Mouse (Mus musculus): ENCODE measurements around the gene Zfp691. TPM values are rescaled to one million over a fixed set of nuclear protein-coding genes. Genes with fewer than 3 reads are reported as not detected.

Zfp691 gene
- polyA plus RNA-seq, 1 experiment from 2014 or later, result 9.3 TPM

- Histone ChIP-seq H3K4me1 (no peaks in the 10 kb centered on the region), H3K4me2 (replicated peaks) (no peak overlapping the region), H3K9ac (no peak overlapping the region), H3K9me3 (no peaks in the 10 kb centered on the region), H3K4me3 (no peak overlapping the region), H3K27ac (no peak overlapping the region), H3K36me3 (no peaks in the 10 kb centered on the region), H3K27me3 (replicated peaks) (0 out of 2 replicates have a peak, but pooled peaks cover 2% of the 10 kb centered on the region)
- no peak for ATAC-seq (ENCODE audit: low FRiP score, low read depth)
- 50% methylated on average over 6 of the region's 6 CpGs for WGBS
These were observed 15.4 kb upstream of the Zfp691 start for GRCm38 (mm10) chr4:119189392-119189791.

DNA sequence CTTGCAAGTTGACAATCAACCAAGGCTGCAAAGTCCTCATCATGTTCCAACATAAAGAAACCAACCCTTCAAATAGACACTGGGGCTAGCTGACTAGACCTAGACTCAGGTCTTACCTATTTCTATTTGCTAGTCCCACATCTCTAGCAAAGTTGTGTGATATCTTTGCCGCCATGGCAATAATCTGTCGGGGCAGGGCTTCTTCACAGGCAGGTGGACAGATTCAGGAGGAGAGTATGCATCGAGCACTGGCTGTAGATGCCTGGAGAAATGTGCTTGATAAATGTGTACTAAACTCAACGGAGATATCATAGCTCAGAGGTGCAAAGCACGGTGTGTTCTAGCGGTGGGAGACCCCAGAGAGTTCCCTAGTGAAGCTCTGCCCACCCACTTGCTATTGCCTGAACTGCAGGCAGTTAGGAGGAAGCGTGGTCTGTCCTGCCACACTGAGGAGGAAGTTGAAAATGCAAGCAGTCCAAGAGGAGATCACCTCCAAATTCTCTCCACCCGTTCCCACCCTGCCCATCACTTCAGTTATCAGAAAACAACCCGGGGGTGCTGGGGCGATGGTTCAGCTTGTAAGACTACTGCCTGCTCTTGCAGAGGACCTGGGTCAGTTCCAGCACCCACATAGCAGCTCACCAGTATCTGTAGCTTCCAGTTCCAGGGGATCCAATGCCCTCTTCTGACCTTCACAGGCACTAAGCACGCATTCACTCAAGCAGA is 14.2 kb upstream of the Zfp691 start:
- Histone ChIP-seq H3K27ac (no peak overlapping the region), H3K4me3 (no peak overlapping the region), H3K9ac (no peak overlapping the region), H3K4me1 (no peaks in the 10 kb centered on the region), H3K36me3 (no peaks in the 10 kb centered on the region), H3K4me2 (replicated peaks) (no peak overlapping the region), H3K9me3 (no peaks in the 10 kb centered on the region), H3K27me3 (replicated peaks) (0 out of 2 replicates have a peak, but pooled peaks cover 2% of the 10 kb centered on the region)
- ATAC-seq (ENCODE audit: low FRiP score, low read depth), result no peak
- WGBS, result 63% methylated on average over 11 of the region's 11 CpGs

DNA sequence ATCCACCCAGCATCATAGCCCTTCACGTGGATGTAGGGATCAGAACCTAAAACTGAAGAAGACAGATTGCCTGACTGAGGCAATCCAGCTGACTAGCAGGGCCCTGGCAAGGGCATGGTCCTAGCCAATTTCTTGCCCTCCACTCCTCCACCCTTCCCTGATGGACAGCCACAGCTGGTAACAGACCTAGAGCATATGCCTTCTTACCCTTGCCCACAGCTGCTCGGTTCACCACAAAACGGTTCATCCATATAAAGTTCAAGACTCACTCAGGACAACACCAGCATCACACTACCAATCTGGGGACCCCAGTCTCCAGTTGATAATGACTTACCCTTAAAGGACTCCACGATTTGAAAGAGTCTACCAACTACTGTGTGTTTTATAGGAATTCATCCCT is 11.8 kb upstream of the Zfp691 start:
- Histone ChIP-seq H3K9ac (no peak overlapping the region), H3K4me2 (replicated peaks) (no peak overlapping the region), H3K36me3 (no peaks in the 10 kb centered on the region), H3K4me1 (no peaks in the 10 kb centered on the region), H3K27ac (no peak overlapping the region), H3K4me3 (no peak overlapping the region), H3K9me3 (no peaks in the 10 kb centered on the region), H3K27me3 (replicated peaks) (0 out of 2 replicates have a peak, but pooled peaks cover 2% of the 10 kb centered on the region)
- ATAC-seq (ENCODE audit: low FRiP score, low read depth), result no peak
- 86% methylated on average over 4 of the region's 4 CpGs for WGBS

DNA sequence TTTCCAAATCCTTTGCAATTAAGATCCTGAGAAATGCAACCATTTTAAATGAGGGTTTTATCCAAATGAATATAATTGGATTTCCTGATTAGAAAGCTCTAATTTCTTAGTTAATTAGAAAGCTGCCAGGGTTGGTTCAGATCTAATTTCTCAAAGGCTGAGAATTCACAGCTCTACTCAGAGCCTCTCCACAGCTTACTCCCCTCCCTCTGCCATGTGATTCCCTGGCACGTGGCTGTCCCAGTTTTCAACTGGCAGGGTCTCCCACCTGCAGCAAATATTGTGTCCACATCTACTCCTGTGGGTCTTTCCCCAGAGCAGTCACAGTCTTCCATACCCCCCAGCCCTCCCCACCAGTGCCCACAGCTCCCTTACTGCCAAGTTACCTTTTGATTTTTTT is 9.5 kb upstream of the Zfp691 start:
- 86% methylated on average over 1 of the region's 1 CpGs for WGBS
- H3K27ac ChIP-seq, result no peak overlapping the region
- H3K27me3 ChIP-seq (replicated peaks), result 0 out of 2 replicates have a peak, but pooled peaks cover 2% of the 10 kb centered on the region
- H3K9ac ChIP-seq, result no peak overlapping the region
- H3K9me3 ChIP-seq, result no peaks in the 10 kb centered on the region
- H3K36me3 ChIP-seq, result no peaks in the 10 kb centered on the region
- H3K4me1 ChIP-seq, result no peaks in the 10 kb centered on the region
- no peak overlapping the region for H3K4me2 ChIP-seq (replicated peaks)
- ATAC-seq (ENCODE audit: low FRiP score, low read depth), result no peak
- no peak overlapping the region for H3K4me3 ChIP-seq

DNA sequence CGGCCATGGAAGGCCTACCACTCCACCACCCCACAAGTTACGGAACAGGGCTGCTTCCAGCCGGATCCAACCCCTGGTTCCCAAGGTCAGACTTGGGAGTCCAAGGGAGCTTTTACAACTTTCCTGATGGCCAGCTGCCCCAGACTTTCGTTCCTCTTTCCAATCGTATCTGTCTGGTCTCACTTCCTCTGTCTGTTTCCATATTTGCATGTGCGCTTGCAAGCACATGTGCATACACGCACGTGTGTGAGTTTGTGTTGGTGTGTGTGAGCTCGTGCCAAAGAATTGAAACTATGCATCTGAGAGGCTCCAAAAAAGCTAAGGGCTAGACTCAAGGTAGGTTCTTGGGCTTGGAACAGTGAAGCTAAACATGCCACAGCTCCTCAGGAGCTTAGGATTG is 7.5 kb upstream of the Zfp691 start:
- no peaks in the 10 kb centered on the region for H3K27me3 ChIP-seq (replicated peaks)
- H3K9me3 ChIP-seq, result no peaks in the 10 kb centered on the region
- H3K36me3 ChIP-seq, result no peaks in the 10 kb centered on the region
- H3K4me3 ChIP-seq, result no peak overlapping the region
- no peak overlapping the region for H3K27ac ChIP-seq
- H3K4me1 ChIP-seq, result no peaks in the 10 kb centered on the region
- ATAC-seq (ENCODE audit: low FRiP score, low read depth), result no peak
- no peak overlapping the region for H3K9ac ChIP-seq
- 90% methylated on average over 9 of the region's 9 CpGs for WGBS
- H3K4me2 ChIP-seq (replicated peaks), result no peak overlapping the region

DNA sequence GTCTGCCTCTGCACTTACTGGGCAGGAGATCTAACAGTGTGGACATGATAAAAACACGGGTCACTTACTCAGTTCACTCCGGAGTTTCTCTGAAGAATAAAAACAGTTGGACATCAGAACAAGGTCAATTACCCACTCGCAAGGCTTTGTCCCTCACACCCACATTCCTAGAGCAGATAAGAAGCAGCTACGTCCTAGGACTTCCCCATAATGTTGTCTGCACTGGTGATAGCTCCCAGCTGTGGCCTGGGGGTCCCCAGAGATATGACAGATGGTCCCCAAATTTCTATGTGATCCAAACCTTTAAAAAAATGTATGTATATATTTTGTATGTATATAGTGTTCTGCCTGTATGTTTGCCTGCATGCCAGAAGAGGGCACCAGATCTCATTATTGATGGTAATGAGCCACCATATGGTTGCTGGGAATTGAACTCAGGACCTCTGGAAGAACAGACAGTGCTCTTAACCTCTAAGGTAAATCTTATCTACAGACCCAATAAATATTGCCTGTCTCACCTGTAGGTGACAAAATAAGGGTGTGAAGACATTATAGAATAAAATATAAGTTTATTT is 6.2 kb upstream of the Zfp691 start:
- Histone ChIP-seq H3K4me3 (no peak overlapping the region), H3K27ac (no peak overlapping the region), H3K27me3 (replicated peaks) (no peaks in the 10 kb centered on the region), H3K9me3 (no peaks in the 10 kb centered on the region), H3K4me1 (no peaks in the 10 kb centered on the region), H3K9ac (no peak overlapping the region), H3K36me3 (no peaks in the 10 kb centered on the region), H3K4me2 (replicated peaks) (no peak overlapping the region)
- WGBS, result 52% methylated on average over 4 of the region's 4 CpGs
- ATAC-seq (ENCODE audit: low FRiP score, low read depth), result no peak

GRCm38 (mm10) chr4:119178331-119178730 is 4.3 kb upstream of the Zfp691 start:
- Histone ChIP-seq H3K27ac (no peak overlapping the region), H3K4me3 (no peak overlapping the region), H3K9ac (no peak overlapping the region), H3K9me3 (no peaks in the 10 kb centered on the region), H3K27me3 (replicated peaks) (no peaks in the 10 kb centered on the region), H3K4me1 (0 out of 2 replicates have a peak, but pooled peaks cover under 1% of the 10 kb centered on the region), H3K4me2 (replicated peaks) (no peak overlapping the region), H3K36me3 (no peaks in the 10 kb centered on the region)
- no peak for ATAC-seq (ENCODE audit: low FRiP score, low read depth)
- 73% methylated on average over 18 of the region's 18 CpGs for WGBS

GRCm38 (mm10) chr4:119177702-119178101 is 3.7 kb upstream of the Zfp691 start:
- Histone ChIP-seq H3K4me3 (no peak overlapping the region), H3K36me3 (no peaks in the 10 kb centered on the region), H3K9ac (no peak overlapping the region), H3K4me1 (peaks cover 7% of the 10 kb centered on the region), H3K9me3 (no peaks in the 10 kb centered on the region), H3K27ac (no peak overlapping the region), H3K27me3 (replicated peaks) (no peaks in the 10 kb centered on the region), H3K4me2 (replicated peaks) (no peak overlapping the region)
- no peak for ATAC-seq (ENCODE audit: low FRiP score, low read depth)
- 77% methylated on average over 5 of the region's 5 CpGs for WGBS

- Histone ChIP-seq H3K9ac (peak overlapping the region; percentile 77), H3K4me3 (peak overlapping the region; percentile 75), H3K4me1 (peaks cover 16% of the 10 kb centered on the region), H3K27me3 (replicated peaks) (no peaks in the 10 kb centered on the region), H3K27ac (no peak overlapping the region), H3K4me2 (replicated peaks) (peak overlapping the region; percentile 67), H3K9me3 (no peaks in the 10 kb centered on the region), H3K36me3 (peaks cover 28% of the 10 kb centered on the region)
- ATAC-seq (ENCODE audit: low FRiP score, low read depth), result no peak
- WGBS, result 45% methylated on average over 18 of the region's 18 CpGs
These were observed 910 bp downstream of the Zfp691 start for GRCm38 (mm10) chr4:119172919-119173650.

GRCm38 (mm10) chr4:119167663-119168062 is 6.3 kb downstream of the Zfp691 start:
- WGBS, result 3% methylated on average over 4 of the region's 4 CpGs
- ATAC-seq (ENCODE audit: low FRiP score, low read depth), result no peak

DNA sequence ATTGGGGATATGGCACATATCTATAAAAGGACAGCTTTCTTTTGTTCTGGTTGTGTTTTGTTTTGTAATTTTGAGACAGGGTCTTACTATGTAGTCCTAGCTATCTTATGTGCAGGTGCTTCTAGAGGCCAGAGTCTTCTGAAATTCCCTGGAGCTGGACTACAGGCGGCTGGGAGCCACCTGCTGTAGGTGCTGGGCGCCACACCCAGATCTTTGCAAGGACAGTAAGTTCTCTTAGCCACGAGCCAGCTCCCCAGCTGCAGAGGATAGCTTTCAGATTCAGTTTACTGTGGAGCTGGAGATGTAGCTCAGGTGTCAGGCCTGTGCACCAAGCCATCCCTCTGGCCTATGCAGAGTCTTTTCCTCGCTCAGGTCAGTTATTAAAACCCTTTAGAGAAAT is 6.9 kb downstream of the Zfp691 start:
- WGBS, result 83% methylated on average over 4 of the region's 4 CpGs

More at GRCm38 (mm10) chr4:119167663-119168062, 6.3 kb downstream of the Zfp691 start:
- H3K9ac ChIP-seq, result no peak overlapping the region
- H3K36me3 ChIP-seq, result peaks cover 28% of the 10 kb centered on the region
- H3K4me3 ChIP-seq, result no peak overlapping the region
- H3K27ac ChIP-seq, result no peak overlapping the region
- no peaks in the 10 kb centered on the region for H3K27me3 ChIP-seq (replicated peaks)
- peaks cover 9% of the 10 kb centered on the region; the same call in 1 of the 2 replicates for H3K4me1 ChIP-seq
- no peaks in the 10 kb centered on the region for H3K9me3 ChIP-seq
- H3K4me2 ChIP-seq (replicated peaks), result no peak overlapping the region

DNA sequence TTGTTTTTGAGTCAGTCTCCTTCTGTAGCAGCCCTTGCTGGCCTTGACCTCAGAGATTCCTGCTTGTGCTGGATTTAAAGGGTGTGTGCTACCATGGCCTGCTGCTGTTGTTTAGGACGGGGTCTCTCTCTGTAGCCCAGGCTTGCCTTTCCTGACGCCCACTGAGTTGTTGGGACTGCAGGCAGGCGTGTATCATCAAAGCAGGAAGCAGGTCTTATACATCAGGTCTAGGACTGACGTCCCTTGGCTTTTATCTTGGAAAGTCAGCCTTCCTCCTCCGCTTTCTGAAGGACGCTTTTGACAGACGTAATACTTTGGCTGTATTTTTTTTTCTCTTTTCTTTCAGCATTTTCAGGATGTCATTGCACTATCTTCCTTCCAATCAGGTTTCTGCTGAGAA is 8.1 kb downstream of the Zfp691 start:
- Histone ChIP-seq H3K4me1 (no peaks in the 10 kb centered on the region), H3K4me2 (replicated peaks) (no peak overlapping the region), H3K27me3 (replicated peaks) (no peaks in the 10 kb centered on the region), H3K9me3 (no peaks in the 10 kb centered on the region), H3K36me3 (peaks cover 28% of the 10 kb centered on the region), H3K27ac (no peak overlapping the region), H3K4me3 (no peak overlapping the region), H3K9ac (no peak overlapping the region)
- 82% methylated on average over 7 of the region's 7 CpGs for WGBS
- no peak for ATAC-seq (ENCODE audit: low FRiP score, low read depth)

More for the DNA sequence above, 6.9 kb downstream of the Zfp691 start:
- peaks cover 6% of the 10 kb centered on the region; the same call in 1 of the 2 replicates for H3K4me1 ChIP-seq
- no peak overlapping the region for H3K4me3 ChIP-seq
- H3K4me2 ChIP-seq (replicated peaks), result no peak overlapping the region
- no peak for ATAC-seq (ENCODE audit: low FRiP score, low read depth)
- H3K9me3 ChIP-seq, result no peaks in the 10 kb centered on the region
- no peaks in the 10 kb centered on the region for H3K27me3 ChIP-seq (replicated peaks)
- H3K36me3 ChIP-seq, result peaks cover 28% of the 10 kb centered on the region
- H3K27ac ChIP-seq, result no peak overlapping the region
- no peak overlapping the region for H3K9ac ChIP-seq

All from neural tube, embryonic 12.5 days (tissue).